Mouse (Mus musculus) lung, adult 2 months (tissue): ENCODE measurements around the gene Epop. TPM values are rescaled to one million over a fixed set of nuclear protein-coding genes. Genes with fewer than 3 reads are reported as not detected.
"Not testable (repeated sequence)": the region's sequence is repeated elsewhere in the genome, so short reads cannot be mapped to it uniquely, and the experiment has no call there.

Experiments
- DNase-seq: peaks from one replicate; pipeline ENCODE4 v3.0.0; 2022
- H3K4me1 ChIP-seq: fragments of 200-500 bp; 2 replicates; pipeline ENCODE4 v1.6.1; 2011; ENCODE audit warnings: low read length; ENCODE audit not compliant: control insufficient read depth, insufficient read depth
- H3K4me3 ChIP-seq: fragments of 200-500 bp; replicated peaks from 2 replicates; pipeline ENCODE3; 2011; ENCODE audit warnings: low read depth, mild to moderate bottlenecking, control low read depth, low read length; ENCODE audit errors: extremely low read depth
- CTCF ChIP-seq: fragments of 200-500 bp; IDR thresholded peaks from 2 replicates; pipeline ENCODE4 v1.5.1; 2011; ENCODE audit warnings: mild to moderate bottlenecking, low read length, control low read depth; ENCODE audit not compliant: insufficient read depth
- POLR2A ChIP-seq: fragments of 200-500 bp; IDR thresholded peaks from 2 replicates; pipeline ENCODE4 v1.6.1; 2011; ENCODE audit warnings: low read depth, mild to moderate bottlenecking, control low read depth, low read length, borderline replicate concordance; ENCODE audit errors: extremely low read depth
- WGBS: fragments of 180-500 bp; shearing (Covaris S2); methylation state at CpG from one replicate; pipeline ENCODE4 v1.1.7; 2018; 5-methylcytosine and 5-hydroxymethylcytosine counted together
- polyA plus RNA-seq: library from polyadenylated mRNA; depleted of rRNA; stranded (reverse); fragments of >200 nt; gene quantifications from 2 replicates; pipeline ENCODE4 v1.2.3, GENCODE M21; 2012

Gene Epop
- polyA plus RNA-seq, 1 experiment, result 6.4 TPM

- Histone ChIP-seq H3K4me3 (peak overlapping the region; percentile 47), H3K4me1 (peaks cover 12% of the 10 kb centered on the region)
- no peak for TF ChIP-seq CTCF
- TF ChIP-seq POLR2A, result peak; percentile 36; the same call in 1 of the 2 replicates
- DNase-seq, result peak; percentile 81
- under 1% methylated on average over 20 of the region's 20 CpGs for WGBS
Observed at GRCm38 (mm10) chr11:97661648-97662133, 32.2 kb upstream of the Epop start.

- Histone ChIP-seq H3K4me1 (peaks cover 12% of the 10 kb centered on the region), H3K4me3 (peak overlapping the region; percentile 93)
- no peak for DNase-seq
- WGBS, result 7% methylated on average over 27 of the region's 27 CpGs
- TF ChIP-seq CTCF (no peak), POLR2A (no peak)
Observed at GRCm38 (mm10) chr11:97660734-97661647, 31.5 kb upstream of the Epop start.

- DNase-seq, result peak; percentile 83
- H3K4me3 ChIP-seq, result peak overlapping the region; percentile 93
- under 1% methylated on average over 77 of the region's 78 CpGs for WGBS
- TF ChIP-seq POLR2A, result peak; percentile 93; the same call in 1 of the 2 replicates
- TF ChIP-seq CTCF, result no peak
- peaks cover 12% of the 10 kb centered on the region for H3K4me1 ChIP-seq
Observed at GRCm38 (mm10) chr11:97659990-97660714, 30.6 kb upstream of the Epop start.

GRCm38 (mm10) chr11:97659267-97659989, 29.9 kb upstream of the Epop start:
- Histone ChIP-seq H3K4me3 (peak overlapping the region; percentile 92), H3K4me1 (peaks cover 8% of the 10 kb centered on the region)
- WGBS, result 4% methylated on average over 13 of the region's 13 CpGs
- DNase-seq, result no peak
- TF ChIP-seq CTCF (no peak), POLR2A (no peak)

- peaks cover 8% of the 10 kb centered on the region for H3K4me1 ChIP-seq
- no peak for DNase-seq
- TF ChIP-seq CTCF (no peak), POLR2A (no peak)
- WGBS, result 56% methylated on average over 11 of the region's 11 CpGs
- no peak overlapping the region for H3K4me3 ChIP-seq
Observed at GRCm38 (mm10) chr11:97658751-97659266, 29.3 kb upstream of the Epop start.

GRCm38 (mm10) chr11:97657967-97658366, 28.5 kb upstream of the Epop start:
- not testable (repeated sequence) for H3K4me1 ChIP-seq, DNase-seq, H3K4me3 ChIP-seq
- 92% methylated on average over 6 of the region's 6 CpGs for WGBS

GRCm38 (mm10) chr11:97657184-97657945, 27.9 kb upstream of the Epop start:
- Histone ChIP-seq H3K4me1 (peaks cover 4% of the 10 kb centered on the region), H3K4me3 (no peak overlapping the region)
- WGBS, result 40% methylated on average over 4 of the region's 6 CpGs
- TF ChIP-seq CTCF, result no peak
- TF ChIP-seq POLR2A, result no peak
- no peak for DNase-seq

GRCm38 (mm10) chr11:97656269-97656971, 26.9 kb upstream of the Epop start:
- H3K4me1 ChIP-seq, result peaks cover 3% of the 10 kb centered on the region
- no peak overlapping the region for H3K4me3 ChIP-seq
- WGBS, result 77% methylated on average over 14 of the region's 14 CpGs
- no peak for DNase-seq
- no peak for TF ChIP-seq POLR2A
- no peak for TF ChIP-seq CTCF
